Mouse (Mus musculus) neural tube, postnatal 0 days (tissue): Measurements from ENCODE around the gene Ccdc174. TPM values are rescaled to one million over a fixed set of nuclear protein-coding genes. Genes with fewer than 3 reads are reported as not detected.

ENCODE experiments used
- polyA plus RNA-seq: library from polyadenylated mRNA; unstranded; fragments of >200 nt; fragmentation: Nextera tagmentation; extraction: Ambion mirVana; gene quantifications from 2 replicates; pipeline ENCODE4 v1.2.1, GENCODE M21; 2015

The Ccdc174 gene
- 35.4 and 38.1 TPM in 2 replicates for polyA plus RNA-seq

GRCm38 (mm10) chr6:91877885-91878651, at the start of gene Ccdc174:
Ccdc174 (plus strand) TSS chr6:91878053.

GRCm38 (mm10) chr6:91902509-91902908, 24.7 kb downstream of the Ccdc174 start, which contains the start of gene 4930590J08Rik:
4930590J08Rik (plus strand) TSS chr6:91902809.

Other genes starting within 250 kb of the Ccdc174 start
- gene Slc6a6, start 194.0 kb upstream of the Ccdc174 start, polyA plus RNA-seq: 111 and 116 TPM in 2 replicates
- gene Grip2, start 50.8 kb upstream of the Ccdc174 start, polyA plus RNA-seq: 7.5 and 8.5 TPM in 2 replicates
- 0.39 and 0.74 TPM in 2 replicates for gene 4930590J08Rik, start 24.8 kb downstream of the Ccdc174 start, polyA plus RNA-seq
- gene Fgd5, start 100.8 kb downstream of the Ccdc174 start, polyA plus RNA-seq: 10.0 and 12.3 TPM in 2 replicates
- 30.3 and 34.2 TPM in 2 replicates for gene Nr2c2, start 213.3 kb downstream of the Ccdc174 start, polyA plus RNA-seq